Mouse (Mus musculus) heart, postnatal 0 days (tissue): Measurements from ENCODE around the gene CN725425.

Source experiments
- CTCF ChIP-seq: IDR thresholded peaks from 2 replicates; pipeline ENCODE4 v1.5.1; 2016; ENCODE audit warnings: antibody characterized with exemption, control low read depth, low read depth
- EP300 ChIP-seq: IDR thresholded peaks from 2 replicates; pipeline ENCODE4 v1.6.1; 2016; ENCODE audit warnings: antibody characterized with exemption, low read depth

DNA sequence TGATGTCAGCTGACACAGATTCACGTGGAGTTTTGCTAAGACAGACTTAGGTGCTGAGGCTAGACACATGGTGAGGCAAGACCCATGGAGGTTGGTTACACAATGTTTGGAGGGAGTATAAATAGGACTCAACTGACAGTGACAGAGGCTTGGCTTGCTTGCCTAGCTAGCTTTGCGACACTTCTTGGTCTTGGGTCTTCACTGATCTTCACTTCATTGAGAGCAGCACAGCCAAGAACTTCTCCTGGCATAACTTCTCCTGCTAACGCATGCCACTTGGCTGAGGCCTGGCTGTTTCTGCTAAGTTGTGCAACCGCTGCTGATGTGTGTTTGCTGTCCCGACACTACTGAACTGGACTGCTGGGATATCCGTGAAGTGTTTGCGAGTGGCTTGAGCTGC, 83.5 kb downstream of the CN725425 start:
- TF ChIP-seq CTCF (no peak), EP300 (no peak)
